Mouse (Mus musculus) liver, embryonic 13.5 days (tissue): Measurements from ENCODE around the gene Daxx. TPM values are rescaled to one million over a fixed set of nuclear protein-coding genes. Genes with fewer than 3 reads are reported as not detected.
"Not testable (repeated sequence)": the region's sequence is repeated elsewhere in the genome, so short reads cannot be mapped to it uniquely, and the experiment has no call there.

ENCODE experiments used
- ATAC-seq: fragments of 200-750 bp; cut with Nextera tagmentation; 2 replicates; pipeline ENCODE4 v1.8.0; 2017; ENCODE audit warnings: low read depth, mild to moderate bottlenecking, moderate number of reproducible peaks, moderate library complexity
- DNase-seq: peaks from one replicate; pipeline ENCODE4 v3.0.0; 2022
- H3K27ac ChIP-seq: fragments of 300-500 bp; sonication (generic); 2 replicates; pipeline ENCODE4 v1.5.1; 2015; ENCODE audit warnings: moderate library complexity, mild to moderate bottlenecking, inconsistent platforms
- H3K27me3 ChIP-seq: fragments of 300-500 bp; sonication (generic); 2 replicates; pipeline ENCODE4 v1.6.1; 2015; ENCODE audit warnings: mild to moderate bottlenecking, inconsistent platforms
- H3K36me3 ChIP-seq: fragments of 300-500 bp; sonication (generic); 2 replicates; pipeline ENCODE4 v1.6.1; 2015; ENCODE audit warnings: mild to moderate bottlenecking, inconsistent platforms
- H3K4me1 ChIP-seq: fragments of 300-500 bp; sonication (generic); replicated peaks from 2 replicates; pipeline ENCODE4 v1.6.1; 2015; ENCODE audit warnings: inconsistent platforms
- H3K4me2 ChIP-seq: fragments of 300-500 bp; sonication (generic); 2 replicates; pipeline ENCODE4 v1.6.1; 2015; ENCODE audit warnings: inconsistent platforms, mild to moderate bottlenecking, moderate library complexity
- H3K4me3 ChIP-seq: fragments of 300-500 bp; sonication (generic); replicated peaks from 2 replicates; pipeline ENCODE4 v1.5.1; 2015; ENCODE audit warnings: mild to moderate bottlenecking, inconsistent platforms
- H3K9ac ChIP-seq: fragments of 300-500 bp; sonication (generic); 2 replicates; pipeline ENCODE4 v1.6.1; 2015; ENCODE audit warnings: mild to moderate bottlenecking, inconsistent platforms
- H3K9me3 ChIP-seq: fragments of 300-500 bp; sonication (generic); replicated peaks from 2 replicates; pipeline ENCODE4 v1.6.1; 2016; ENCODE audit warnings: inconsistent platforms
- WGBS: fragments of 180-500 bp; shearing (Covaris S2); methylation state at CpG from one replicate; pipeline ENCODE4 v1.1.7; 2015; ENCODE audit not compliant: insufficient replicate concordance; 5-methylcytosine and 5-hydroxymethylcytosine counted together
- polyA plus RNA-seq: library from polyadenylated mRNA; unstranded; fragments of >200 nt; fragmentation: Nextera tagmentation; extraction: Ambion mirVana; gene quantifications from 2 replicates; pipeline ENCODE4 v1.2.1, GENCODE M21; 2015

Daxx gene
- polyA plus RNA-seq, 1 experiment from 2014 or later: 25.5 TPM

GRCm38 (mm10) chr17:33903911-33904651 is 5.1 kb upstream of the Daxx start:
- H3K4me1 ChIP-seq: peaks cover 87% of the 10 kb centered on the region
- not testable (repeated sequence) for H3K4me3 ChIP-seq, DNase-seq, H3K4me2 ChIP-seq, H3K36me3 ChIP-seq, H3K9me3 ChIP-seq, H3K27me3 ChIP-seq, ATAC-seq
- H3K27ac ChIP-seq: peak overlapping the region; percentile 64
- WGBS: 61% methylated on average over 6 of the region's 6 CpGs
- 0 out of 2 replicates have a peak overlapping the region, but pooled peaks have one; percentile 26 for H3K9ac ChIP-seq

- Histone ChIP-seq H3K27ac (peak within 1 kb of the TSS; percentile 64), H3K4me1 (peaks cover 82% of the 10 kb centered on the region)
- H3K9me3 ChIP-seq, ATAC-seq, H3K4me3 ChIP-seq, DNase-seq, H3K27me3 ChIP-seq, H3K4me2 ChIP-seq, H3K9ac ChIP-seq, H3K36me3 ChIP-seq: not testable (repeated sequence)
- WGBS: 25% methylated on average over 4 of the region's 4 CpGs
Measured at GRCm38 (mm10) chr17:33904835-33905234, 4.4 kb upstream of the Daxx start, which contains the start of gene Platr17. TSS of gene Platr17 (plus strand) at chr17:33905135.

- Histone ChIP-seq H3K4me2 (peak overlapping the region; percentile 99), H3K27ac (peak overlapping the region; percentile 93), H3K27me3 (no peaks in the 10 kb centered on the region), H3K36me3 (peaks cover 30% of the 10 kb centered on the region), H3K4me3 (peak overlapping the region; percentile 71), H3K9ac (peak overlapping the region; percentile 87), H3K9me3 (no peaks in the 10 kb centered on the region), H3K4me1 (peaks cover 72% of the 10 kb centered on the region)
- under 1% methylated on average over 44 of the region's 44 CpGs for WGBS
- no peak for DNase-seq
- ATAC-seq: peak; percentile 60
Measured at GRCm38 (mm10) chr17:33908331-33909076, 710 bp upstream of the Daxx start.

GRCm38 (mm10) chr17:33909869-33910250 is 646 bp downstream of the Daxx start:
- no peak for ATAC-seq
- DNase-seq: no peak
- Histone ChIP-seq H3K9me3 (no peaks in the 10 kb centered on the region), H3K36me3 (peaks cover 44% of the 10 kb centered on the region), H3K9ac (peak overlapping the region; percentile 87), H3K4me2 (peak overlapping the region; percentile 99), H3K27me3 (no peaks in the 10 kb centered on the region), H3K4me1 (peaks cover 74% of the 10 kb centered on the region), H3K4me3 (peak overlapping the region; percentile 71), H3K27ac (peak overlapping the region; percentile 93)
- WGBS: under 1% methylated on average over 14 of the region's 14 CpGs

GRCm38 (mm10) chr17:33910346-33911051 is 1.3 kb downstream of the Daxx start:
- Histone ChIP-seq H3K27me3 (no peaks in the 10 kb centered on the region), H3K9me3 (no peaks in the 10 kb centered on the region), H3K9ac (peak overlapping the region; percentile 87), H3K4me3 (peak overlapping the region; percentile 71), H3K36me3 (peaks cover 48% of the 10 kb centered on the region), H3K27ac (peak overlapping the region; percentile 93), H3K4me1 (peaks cover 78% of the 10 kb centered on the region), H3K4me2 (peak overlapping the region; percentile 99)
- DNase-seq (no peak), ATAC-seq (no peak)
- 40% methylated on average over 11 of the region's 11 CpGs for WGBS

- Histone ChIP-seq H3K4me3 (no peak overlapping the region), H3K4me1 (peaks cover 74% of the 10 kb centered on the region), H3K27ac (no peak overlapping the region), H3K9ac (no peak overlapping the region), H3K27me3 (no peaks in the 10 kb centered on the region), H3K36me3 (peaks cover 48% of the 10 kb centered on the region), H3K4me2 (peak overlapping the region; percentile 99; the same call in 1 of the 2 replicates), H3K9me3 (no peaks in the 10 kb centered on the region)
- no peak for DNase-seq
- ATAC-seq: no peak
- WGBS: 87% methylated on average over 31 of the region's 31 CpGs
Measured at GRCm38 (mm10) chr17:33911052-33911812, 2.0 kb downstream of the Daxx start.

- Histone ChIP-seq H3K4me2 (no peak overlapping the region), H3K27me3 (no peaks in the 10 kb centered on the region), H3K27ac (no peak overlapping the region), H3K36me3 (peaks cover 51% of the 10 kb centered on the region), H3K4me1 (peaks cover 76% of the 10 kb centered on the region), H3K4me3 (no peak overlapping the region), H3K9ac (no peak overlapping the region), H3K9me3 (peaks cover 3% of the 10 kb centered on the region)
- WGBS: 92% methylated on average over 28 of the region's 28 CpGs
- ATAC-seq (no peak), DNase-seq (no peak)
Measured at GRCm38 (mm10) chr17:33911813-33912414, 2.7 kb downstream of the Daxx start.

- Histone ChIP-seq H3K4me3 (no peak overlapping the region), H3K4me2 (no peak overlapping the region), H3K27me3 (no peaks in the 10 kb centered on the region), H3K36me3 (peaks cover 64% of the 10 kb centered on the region), H3K9me3 (peaks cover 16% of the 10 kb centered on the region), H3K4me1 (peaks cover 76% of the 10 kb centered on the region), H3K9ac (no peak overlapping the region), H3K27ac (no peak overlapping the region)
- DNase-seq: no peak
- no peak for ATAC-seq
- WGBS: 83% methylated on average over 10 of the region's 10 CpGs
Measured at GRCm38 (mm10) chr17:33913264-33913663, 4.0 kb downstream of the Daxx start.

GRCm38 (mm10) chr17:33913905-33914304 is 4.7 kb downstream of the Daxx start:
- Histone ChIP-seq H3K27ac (peak overlapping the region; percentile 82; the same call in 1 of the 2 replicates), H3K4me3 (no peak overlapping the region), H3K9me3 (peaks cover 19% of the 10 kb centered on the region), H3K27me3 (no peaks in the 10 kb centered on the region), H3K4me2 (no peak overlapping the region), H3K36me3 (peaks cover 67% of the 10 kb centered on the region), H3K9ac (peak overlapping the region; percentile 10; the same call in 1 of the 2 replicates), H3K4me1 (peaks cover 76% of the 10 kb centered on the region)
- WGBS: 91% methylated on average over 8 of the region's 8 CpGs
- DNase-seq: no peak
- no peak for ATAC-seq

- ATAC-seq (no peak), DNase-seq (no peak)
- Histone ChIP-seq H3K4me3 (peak overlapping the region; percentile 90), H3K9me3 (peaks cover 19% of the 10 kb centered on the region), H3K9ac (peak overlapping the region; percentile 76), H3K36me3 (peaks cover 67% of the 10 kb centered on the region), H3K27ac (peak overlapping the region; percentile 82), H3K4me2 (peak overlapping the region; percentile 81), H3K27me3 (no peaks in the 10 kb centered on the region), H3K4me1 (peaks cover 79% of the 10 kb centered on the region)
- WGBS: 64% methylated on average over 13 of the region's 13 CpGs
Measured at GRCm38 (mm10) chr17:33914969-33915391, 5.8 kb downstream of the Daxx start.
